Mouse (Mus musculus): Measurements from ENCODE around the gene Spsb2.
A peak's percentile ranks its signal among the peaks of the same experiment; 100 is the strongest.
"Not testable (repeated sequence)": the region's sequence is repeated elsewhere in the genome, so short reads cannot be mapped to it uniquely, and the experiment has no call there.

The Spsb2 gene

DNA sequence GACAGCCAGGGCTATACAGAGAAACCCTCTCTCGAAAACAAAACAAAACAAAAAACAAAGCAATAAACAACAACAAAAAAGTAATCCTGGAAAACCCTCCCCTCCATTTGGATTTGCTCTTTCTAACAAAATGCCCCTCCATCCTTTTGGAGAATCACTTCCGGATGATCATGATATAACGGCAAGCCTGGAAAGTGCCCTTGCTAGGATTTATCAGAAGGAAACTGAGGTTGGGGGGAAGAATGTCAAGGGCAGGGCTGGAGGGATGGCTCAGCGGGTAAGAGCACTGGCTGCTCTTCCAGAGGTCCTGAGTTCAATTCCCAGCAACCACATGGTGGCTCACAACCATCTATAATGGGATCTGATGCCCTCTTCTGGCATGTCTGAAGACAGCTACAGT, 4.8 kb upstream of the Spsb2 start:
- DNase-seq, result not testable (repeated sequence)

DNA sequence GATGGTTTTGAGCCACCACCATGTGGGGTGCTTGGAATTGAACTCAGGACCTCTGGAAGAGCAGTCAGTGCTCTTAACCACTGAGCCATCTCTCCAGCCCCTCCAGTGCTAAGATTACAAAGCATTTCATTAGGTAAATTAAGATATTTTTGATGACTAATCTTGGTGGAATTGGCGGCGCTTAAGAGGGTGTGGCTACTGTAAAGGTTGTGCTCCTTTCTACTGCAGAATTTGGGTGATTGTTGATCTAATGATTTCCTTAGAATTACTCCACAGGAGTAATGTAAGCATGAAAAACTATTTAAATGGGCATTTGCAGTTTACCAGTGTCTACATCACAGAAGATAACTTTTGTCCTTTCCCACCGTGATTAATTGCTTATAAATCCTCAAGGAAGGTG, 4.1 kb upstream of the Spsb2 start:
- no peak for DNase-seq

DNA sequence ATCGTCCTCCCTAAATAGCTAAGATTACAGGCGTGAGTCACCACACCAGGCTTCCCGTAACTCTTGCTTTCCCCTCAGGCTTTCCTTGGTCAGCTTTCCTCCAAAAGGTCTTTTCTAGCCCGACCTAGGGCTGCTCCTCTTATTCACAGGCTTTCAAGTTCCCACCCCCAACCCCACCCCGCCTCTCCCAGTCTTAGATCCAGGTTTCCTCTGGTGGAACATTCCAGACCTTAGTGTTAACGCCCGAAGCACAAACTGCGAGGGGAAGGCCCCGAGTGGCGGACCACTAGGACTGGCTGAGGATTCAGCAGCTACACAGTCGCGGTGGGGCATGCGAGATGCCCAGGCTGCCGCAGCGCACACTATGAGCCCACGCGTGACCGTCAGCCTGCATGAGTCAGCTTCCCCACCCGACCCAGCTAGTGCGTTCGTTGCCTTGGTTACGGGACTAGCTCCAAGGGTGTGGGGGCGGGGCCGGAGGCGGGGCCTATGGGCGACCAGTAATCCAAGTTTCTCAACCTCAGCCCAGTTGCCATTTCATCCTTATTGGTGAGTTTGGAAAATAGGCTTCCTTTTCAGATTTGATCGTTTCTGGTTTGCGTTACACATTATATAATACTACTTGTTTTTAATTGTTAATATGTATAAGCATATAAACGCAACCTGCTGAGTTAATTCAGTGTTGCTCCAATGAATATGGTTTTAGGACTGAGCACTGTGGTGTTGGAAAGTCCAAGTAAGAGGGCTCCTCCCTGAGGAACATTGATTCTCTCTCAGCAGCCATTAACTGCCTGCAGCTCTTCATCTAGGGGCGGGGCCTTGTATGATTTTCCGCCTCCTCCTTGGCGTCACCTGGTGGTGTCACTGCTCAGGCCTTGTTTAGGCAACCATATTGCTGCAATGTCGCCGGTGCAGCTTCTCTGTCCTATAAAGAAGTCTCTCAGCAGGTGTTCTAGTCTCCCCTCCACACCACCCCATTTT, 2.8 kb upstream of the Spsb2 start:
- peak; percentile 93 for DNase-seq

DNA sequence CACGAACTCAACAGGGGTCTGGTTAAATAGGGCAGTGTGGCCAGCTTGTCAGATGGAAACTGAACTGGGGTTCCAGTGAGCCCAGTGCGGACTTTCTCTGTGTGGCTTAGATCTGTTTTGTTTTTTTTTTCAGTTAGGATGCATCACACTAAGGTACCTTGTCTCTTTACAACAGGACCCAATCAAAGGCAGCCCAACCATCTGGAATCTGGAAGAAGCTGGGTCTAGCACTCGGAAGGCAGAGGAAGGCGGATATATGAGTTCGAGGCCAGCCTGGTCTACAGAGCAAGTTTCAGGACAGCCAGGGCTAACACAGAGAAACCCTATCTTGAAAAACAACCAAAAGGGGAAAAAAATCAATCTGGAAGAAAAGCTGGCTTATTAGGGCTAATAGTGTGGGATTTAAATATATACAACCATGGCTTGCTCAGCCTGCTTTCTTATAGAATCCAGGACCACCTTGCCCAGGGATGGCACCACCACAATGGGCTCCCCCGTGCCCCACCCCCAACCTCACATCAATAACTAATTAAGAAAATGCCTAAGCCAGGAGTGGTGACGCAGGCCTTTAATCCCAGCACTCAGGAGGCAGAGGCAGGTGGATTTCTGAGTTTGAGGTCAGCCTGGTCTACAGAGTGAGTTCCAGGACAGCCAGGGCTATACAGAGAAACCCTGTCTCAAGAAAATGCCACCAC, 1.9 kb upstream of the Spsb2 start:
- no peak for DNase-seq

DNA sequence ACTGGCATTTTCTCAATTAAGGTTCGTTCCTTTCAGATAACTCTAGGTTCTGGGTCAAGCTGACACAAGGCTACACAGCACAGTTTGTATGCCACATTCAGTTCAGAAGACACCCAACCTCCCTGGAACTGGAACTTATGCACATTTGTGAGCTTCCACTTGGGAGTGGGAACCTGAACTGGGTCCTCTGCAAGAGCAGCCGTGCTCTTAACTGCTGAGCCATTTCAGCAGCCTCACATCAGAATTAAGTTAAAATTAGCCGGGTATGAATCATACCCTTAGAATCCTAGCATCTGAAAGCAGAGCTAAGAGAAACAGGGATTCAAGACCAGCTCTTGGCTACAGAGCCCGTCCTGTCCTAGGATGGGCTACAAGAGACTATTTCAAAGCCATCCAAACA, 1.1 kb upstream of the Spsb2 start:
- no peak for DNase-seq

DNA sequence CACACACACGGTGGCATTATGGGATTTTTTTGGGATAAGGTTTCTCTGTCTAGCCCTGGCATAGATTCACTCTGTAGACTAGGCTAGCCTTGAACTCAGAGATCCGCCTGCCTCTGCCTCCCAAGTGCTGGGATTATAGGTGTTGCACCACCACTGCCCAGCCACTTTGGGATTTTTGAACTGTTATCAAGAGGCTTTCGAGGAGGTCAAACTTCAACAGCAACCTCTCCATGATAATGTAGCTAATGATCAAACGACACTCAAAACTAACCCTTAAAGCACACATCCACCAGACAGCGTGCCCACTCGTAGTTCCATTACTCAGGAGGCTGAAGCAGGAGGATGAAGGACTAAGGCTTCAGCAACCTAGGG, 489 bp upstream of the Spsb2 start:
- no peak for DNase-seq

DNA sequence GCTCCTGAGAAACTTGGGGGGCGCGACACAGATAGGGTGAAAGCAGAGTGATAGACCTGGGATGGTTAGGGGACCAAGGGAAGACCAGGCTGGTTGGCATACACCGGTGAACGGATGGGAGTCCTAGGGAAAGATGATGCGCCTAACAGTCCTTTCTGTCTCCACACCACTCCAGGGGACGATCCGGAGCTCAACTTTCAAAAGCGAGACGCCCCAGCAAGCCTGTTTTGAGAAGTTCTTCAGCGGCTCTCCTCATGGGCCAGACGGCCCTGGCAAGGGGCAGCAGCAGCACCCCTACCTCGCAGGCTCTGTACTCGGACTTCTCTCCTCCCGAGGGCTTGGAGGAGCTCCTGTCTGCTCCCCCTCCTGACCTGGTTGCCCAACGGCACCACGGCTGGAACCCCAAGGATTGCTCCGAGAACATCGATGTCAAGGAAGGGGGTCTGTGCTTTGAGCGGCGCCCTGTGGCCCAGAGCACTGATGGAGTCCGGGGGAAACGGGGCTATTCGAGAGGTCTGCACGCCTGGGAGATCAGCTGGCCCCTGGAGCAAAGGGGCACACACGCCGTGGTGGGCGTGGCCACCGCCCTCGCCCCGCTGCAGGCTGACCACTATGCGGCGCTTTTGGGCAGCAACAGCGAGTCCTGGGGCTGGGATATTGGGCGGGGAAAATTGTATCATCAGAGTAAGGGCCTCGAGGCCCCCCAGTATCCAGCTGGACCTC, 752 bp downstream of the Spsb2 start:
- DNase-seq, result peak; percentile 86

DNA sequence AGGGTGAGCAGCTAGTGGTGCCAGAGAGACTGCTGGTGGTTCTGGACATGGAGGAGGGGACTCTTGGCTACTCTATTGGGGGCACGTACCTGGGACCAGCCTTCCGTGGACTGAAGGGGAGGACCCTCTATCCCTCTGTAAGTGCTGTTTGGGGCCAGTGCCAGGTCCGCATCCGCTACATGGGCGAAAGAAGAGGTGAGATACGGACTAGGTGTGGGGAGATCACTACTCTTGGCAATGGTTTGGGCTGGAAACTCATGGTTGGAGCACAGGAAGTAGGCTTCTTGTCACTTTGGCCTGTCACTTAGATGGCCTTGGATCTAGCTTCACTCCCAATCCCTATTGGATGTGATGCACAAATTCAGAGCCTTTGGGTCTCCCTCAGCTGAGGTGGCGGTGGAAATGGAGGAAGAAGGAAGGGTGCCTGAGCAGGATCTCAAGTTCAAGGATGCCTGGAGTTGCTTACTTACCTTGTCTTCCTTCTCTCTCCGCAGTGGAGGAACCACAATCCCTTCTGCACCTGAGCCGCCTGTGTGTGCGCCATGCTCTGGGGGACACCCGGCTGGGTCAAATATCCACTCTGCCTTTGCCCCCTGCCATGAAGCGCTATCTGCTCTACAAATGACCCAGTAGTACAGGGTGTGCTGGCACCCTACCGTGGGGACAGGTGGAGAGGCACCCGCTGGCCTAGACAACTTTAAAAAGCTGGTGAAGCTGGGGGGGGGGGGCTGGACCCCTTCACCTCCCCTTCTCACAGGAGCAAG, 1.5 kb downstream of the Spsb2 start:
- no peak for DNase-seq

DNA sequence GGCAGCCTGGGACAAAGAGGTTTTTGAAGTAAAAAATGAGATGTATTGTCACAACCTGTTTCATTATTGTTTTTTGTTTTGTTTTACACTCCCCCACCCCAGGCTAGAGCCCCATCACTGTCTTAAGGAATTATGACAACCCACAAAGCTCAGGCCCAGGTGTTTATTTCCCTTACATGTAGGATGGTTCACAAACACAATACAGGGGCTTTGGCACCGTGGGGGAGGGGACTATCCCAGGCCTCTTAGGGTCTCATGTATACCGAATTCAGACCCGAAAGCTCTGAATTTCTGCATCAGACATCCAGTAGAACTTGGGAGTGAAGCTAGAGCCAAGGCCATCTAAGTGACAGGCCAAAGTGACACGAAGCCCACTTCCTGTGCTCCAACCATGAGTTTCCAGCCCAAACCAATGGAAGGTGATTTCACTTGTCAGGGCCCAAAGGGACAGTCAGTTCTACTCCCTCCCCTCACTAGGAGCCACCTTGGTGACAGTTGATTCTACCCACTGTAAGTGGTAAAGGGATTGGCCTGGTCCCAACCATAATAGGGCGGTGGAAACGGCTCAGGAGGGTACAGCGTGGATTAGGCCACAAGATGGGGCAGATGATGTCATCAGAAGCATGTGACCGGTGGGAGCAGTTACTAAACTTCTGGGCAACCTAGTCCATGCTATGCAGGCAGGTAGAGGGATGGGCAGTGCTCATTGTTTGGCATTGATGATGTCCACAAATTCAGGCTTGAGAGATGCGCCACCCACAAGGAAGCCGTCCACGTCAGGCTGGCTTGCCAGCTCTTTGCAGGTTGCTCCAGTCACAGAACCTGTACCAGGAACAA, 2.3 kb downstream of the Spsb2 start:
- DNase-seq, result not testable (repeated sequence)

DNA sequence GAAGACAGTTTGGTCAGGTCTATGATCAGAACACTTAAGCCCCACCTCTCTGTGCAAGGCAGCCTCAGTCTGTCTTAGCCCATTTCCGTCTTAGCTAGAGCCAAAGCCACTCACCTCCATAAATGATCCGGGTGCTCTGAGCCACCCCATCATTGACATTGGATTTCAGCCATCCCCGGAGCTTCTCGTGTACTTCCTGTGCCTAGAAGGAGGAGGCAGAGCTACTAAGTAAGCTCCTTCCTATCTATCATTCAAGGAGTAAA, 2.9 kb downstream of the Spsb2 start:
- no peak for DNase-seq

DNA sequence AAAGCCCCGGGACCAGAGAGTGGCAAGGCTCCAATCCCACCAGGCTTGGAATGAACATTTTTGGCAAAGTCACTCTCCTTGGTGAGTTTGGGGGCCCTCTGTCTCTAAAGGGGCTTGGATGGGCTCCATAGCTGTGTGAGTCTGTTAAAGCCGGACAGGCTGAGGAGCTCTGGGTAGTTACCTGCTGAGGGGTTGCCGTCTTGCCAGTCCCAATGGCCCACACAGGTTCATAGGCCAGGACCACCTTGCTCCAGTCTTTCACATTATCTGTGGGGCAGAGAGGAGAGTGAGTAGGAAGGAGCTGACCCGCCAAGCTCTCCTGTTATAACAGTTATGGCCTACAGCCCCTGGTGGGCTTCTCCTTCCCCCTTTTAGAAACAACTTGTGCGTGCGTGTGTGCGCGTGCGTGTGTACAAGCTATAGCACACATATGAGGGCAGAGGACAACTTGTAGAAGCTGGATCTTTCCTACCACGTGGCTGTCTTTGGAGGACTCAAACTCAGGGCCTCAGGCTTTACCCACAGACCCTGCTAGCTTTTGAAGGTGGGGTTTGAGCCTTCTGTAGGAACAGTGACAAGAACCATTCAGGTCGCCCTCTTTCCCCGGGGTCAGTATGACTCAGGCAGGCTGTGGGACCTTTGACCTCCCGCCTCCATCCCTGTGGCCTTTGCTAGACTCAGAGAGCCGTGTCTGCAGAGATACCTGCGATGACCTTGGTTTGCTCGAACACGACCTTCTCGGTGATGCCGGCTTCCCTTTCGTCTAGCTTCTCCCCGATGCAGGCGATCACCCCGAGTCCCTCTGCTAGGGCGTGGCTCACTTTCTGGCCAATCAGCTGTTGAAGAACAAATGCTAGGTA, 3.5 kb downstream of the Spsb2 start:
- no peak for DNase-seq

DNA sequence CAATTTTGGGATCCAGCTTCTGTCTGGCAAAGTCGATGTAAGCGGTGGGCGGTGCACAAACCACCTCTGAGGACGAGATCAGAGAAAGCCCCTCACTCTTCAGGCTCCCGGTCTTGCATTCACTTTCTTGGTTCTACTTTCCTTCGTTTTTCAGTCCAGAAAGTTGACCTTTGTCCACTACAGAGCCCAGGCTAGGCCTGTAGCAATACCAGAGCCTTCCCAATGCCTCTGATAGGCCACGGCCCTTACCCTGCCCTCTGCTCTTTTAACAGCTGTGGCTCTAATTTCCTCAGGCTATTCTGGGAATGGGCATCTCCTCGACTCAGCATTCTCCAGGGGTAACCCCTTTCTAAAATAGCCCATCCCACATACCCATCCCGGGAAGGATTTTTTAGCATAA, 4.4 kb downstream of the Spsb2 start:
- no peak for DNase-seq

DNA sequence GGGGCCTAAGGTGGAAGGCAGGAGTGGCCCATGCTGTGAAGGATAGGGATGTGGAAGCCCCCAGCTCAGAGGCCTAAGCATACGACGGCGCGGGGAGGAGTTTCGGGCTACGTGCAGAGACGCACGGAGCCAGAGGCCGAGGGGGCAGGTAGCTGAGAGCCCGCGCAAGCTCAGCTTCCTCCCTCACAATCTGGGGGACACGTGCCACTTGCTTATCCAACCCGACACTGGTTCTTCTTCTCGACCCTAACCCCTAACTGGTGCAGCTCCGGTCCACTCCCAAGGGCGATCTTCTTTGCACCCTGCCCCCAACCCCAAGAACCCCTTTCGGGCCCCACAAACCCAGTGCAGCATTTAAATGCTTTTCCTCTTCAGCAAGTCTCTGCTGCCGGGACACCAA, 5.0 kb downstream of the Spsb2 start:
- peak; percentile 56 for DNase-seq

DNA sequence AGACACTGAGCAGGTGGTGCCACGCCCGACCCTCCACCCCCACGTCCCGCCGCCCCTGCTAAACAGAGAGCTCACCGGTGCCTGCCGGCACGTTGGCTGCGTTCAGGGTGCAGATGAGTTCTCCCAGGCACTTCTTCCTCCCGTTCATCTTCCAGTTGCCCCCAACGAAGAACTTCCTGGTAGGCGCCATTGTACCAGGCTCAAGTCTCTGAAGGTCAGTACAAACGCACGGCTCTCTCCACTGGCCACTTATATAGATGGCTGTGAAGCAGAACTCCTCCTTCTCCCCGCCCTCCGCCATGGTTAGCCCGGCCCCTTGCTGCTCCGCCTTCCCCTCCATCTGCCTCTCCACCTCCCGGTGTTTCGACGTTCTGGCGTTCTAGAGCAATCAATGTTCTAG, 5.5 kb downstream of the Spsb2 start, which contains the start of gene Tpi1:
TSS of gene Tpi1 (minus strand) at position 364 of the 400 bp plus-strand sequence.
- peak; percentile 91 for DNase-seq

DNA sequence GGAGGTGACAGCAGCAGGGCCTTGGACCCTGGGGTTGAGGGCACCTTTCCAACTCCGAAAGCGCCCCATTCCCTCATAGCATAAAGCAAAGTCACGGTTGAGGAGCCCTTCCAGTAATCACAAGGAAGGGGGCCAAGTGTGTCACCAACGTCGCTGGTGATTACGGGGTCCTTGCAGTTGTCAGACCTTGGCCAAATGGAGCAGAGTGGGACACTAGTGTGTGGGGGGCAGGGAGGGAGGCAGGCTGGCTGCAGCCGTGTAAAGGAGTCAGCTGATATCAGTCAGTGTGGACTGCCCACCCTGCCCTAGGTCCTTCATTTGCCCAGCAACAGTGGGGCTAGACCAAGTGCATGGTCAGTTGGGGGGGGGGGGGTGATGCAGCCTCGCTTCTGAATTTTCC, 6.0 kb downstream of the Spsb2 start:
- DNase-seq, result no peak

DNA sequence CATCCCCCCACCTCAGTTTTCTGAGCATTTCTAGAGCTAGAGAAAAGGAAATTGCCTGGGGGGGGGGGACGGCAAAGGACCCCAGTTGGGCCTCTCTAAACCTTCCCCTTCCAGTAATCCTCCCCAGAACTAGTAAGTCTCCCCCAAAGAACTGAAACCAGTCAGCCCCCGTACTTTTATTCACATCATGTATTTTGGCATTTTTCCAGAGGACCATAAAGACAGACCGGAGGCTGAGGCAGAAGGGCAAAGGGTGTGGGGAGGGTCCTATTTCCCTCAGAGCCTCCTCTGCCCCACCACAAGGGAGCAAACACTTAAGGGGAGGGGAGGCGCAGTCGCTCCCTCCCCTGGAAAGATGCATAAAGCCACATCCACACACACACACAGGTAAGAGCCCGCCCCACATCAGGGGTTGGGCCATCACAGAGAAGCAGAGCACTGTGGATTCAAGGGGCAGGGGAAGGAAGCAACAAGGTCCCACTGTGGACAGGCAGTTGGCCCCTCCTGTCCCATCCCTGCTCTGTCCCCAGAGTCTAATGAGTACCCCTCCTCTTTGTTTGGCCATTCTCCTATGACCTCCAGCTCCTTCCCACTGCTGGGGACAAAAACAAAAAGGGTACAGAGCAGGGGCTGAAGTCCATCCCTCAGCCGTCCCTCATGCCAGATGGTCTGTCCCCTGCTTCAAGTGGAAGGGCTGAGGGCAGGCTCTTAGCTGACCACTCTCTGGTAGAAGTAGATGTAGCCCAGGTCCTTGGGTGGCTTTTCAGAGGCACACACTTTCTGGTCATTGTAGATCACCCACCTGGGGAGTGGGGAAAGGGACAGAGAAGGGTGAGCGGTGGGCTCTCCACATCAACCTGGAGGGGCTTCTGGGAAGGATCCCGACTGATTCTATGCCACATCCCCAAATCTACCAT, 6.7 kb downstream of the Spsb2 start:
- no peak for DNase-seq

DNA sequence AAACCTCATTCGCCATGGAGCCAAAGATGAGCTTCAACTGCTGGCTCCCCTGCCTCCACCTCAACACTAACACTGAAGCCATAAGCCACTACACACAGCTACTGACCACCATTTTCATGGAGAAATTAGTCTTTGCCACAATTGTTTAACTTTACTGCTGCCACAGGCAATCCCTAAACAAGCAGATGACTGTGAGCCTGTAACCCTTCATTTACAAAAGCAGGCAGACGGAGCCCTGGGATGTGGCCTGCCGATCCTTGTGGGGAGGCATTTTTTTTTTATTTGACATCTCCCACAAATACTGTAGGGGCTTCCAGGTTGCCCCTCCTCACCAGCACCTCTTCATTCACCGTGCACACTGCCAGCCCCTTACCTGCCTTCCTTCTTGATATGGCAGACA, 8.2 kb downstream of the Spsb2 start:
- no peak for DNase-seq

DNA sequence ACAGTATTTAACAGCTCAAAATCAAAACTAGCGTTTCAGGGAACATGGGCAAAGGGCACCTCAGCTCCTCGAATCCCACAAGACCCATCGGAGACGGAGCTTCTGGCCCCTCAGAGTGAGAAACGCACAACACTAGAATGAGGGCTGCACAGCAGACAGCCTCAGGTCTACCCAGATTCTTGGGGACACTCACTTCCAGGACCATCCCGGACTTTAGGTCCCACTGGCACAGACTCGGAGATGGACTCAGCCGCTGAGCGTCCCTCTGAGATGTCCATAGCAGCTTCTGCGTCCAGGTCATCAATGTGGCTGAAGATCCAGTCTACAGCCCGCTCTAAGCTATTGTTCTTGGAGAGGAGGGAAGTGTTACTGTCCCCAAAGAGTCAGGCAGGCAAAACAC, 8.7 kb downstream of the Spsb2 start:
- DNase-seq, result no peak

DNA sequence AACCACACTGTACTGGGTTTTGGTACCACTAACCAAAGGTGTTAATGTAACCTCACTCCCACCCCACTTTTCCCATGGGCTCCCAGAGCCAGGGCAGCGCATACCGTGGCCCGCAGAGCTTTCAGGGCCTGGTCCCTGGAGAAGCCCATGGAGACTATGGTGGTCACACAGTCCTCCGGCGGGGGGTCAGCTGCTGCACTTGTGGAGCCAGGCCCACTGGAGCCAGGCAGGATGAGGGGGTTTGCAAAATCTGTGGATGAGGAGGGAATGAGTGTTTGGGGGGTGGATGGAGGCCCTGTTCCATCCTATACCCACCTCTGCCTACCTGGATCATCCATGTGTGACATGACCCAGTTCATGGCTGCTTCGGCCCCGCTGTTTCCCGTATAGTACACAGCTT, 9.1 kb downstream of the Spsb2 start:
- DNase-seq, result no peak

DNA sequence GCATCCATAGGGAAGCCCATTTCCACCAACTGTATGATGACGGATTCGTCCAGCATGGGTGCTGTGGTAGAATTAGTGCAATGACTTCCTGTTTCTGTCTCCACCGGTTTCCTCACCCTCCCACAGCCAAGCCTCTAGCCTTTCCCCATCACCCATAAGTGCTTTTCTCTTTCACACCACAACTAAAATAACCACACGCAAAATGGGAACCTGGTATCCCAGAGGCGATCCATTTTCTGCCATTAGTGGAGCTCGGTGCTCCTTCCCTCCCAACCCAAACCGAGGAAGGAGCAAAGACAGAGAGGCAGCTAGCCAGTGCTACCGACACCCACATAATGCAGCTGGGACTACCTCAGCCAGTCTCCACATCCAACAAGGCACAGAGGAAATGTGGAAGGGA, 9.5 kb downstream of the Spsb2 start:
- DNase-seq, result no peak
